Mouse (Mus musculus) embryonic facial prominence, embryonic 12.5 days (tissue): ENCODE data around the gene Olfr282. TPM values are rescaled to one million over a fixed set of nuclear protein-coding genes. Genes with fewer than 3 reads are reported as not detected.
A peak's percentile ranks its signal among the peaks of the same experiment; 100 is the strongest.
"Not testable (repeated sequence)": the region's sequence is repeated elsewhere in the genome, so short reads cannot be mapped to it uniquely, and the experiment has no call there.

Experiments used
- ATAC-seq: fragments of 200-750 bp; cut with Nextera tagmentation; 2 replicates; pipeline ENCODE4 v1.8.0; 2017; ENCODE audit not compliant: insufficient number of reproducible peaks, insufficient read depth, low FRiP score, low TSS enrichment
- H3K27ac ChIP-seq: fragments of 300-500 bp; sonication (generic); 2 replicates; pipeline ENCODE4 v1.5.1; 2016; ENCODE audit warnings: mild to moderate bottlenecking
- H3K27me3 ChIP-seq: fragments of 300-500 bp; sonication (generic); 2 replicates; pipeline ENCODE4 v1.6.1; 2016; ENCODE audit warnings: mild to moderate bottlenecking, moderate library complexity
- H3K36me3 ChIP-seq: fragments of 300-500 bp; sonication (generic); 2 replicates; pipeline ENCODE4 v1.6.1; 2016; ENCODE audit warnings: mild to moderate bottlenecking
- H3K4me1 ChIP-seq: fragments of 300-500 bp; sonication (generic); 2 replicates; pipeline ENCODE4 v1.6.1; 2016
- H3K4me2 ChIP-seq: fragments of 300-500 bp; sonication (generic); replicated peaks from 2 replicates; pipeline ENCODE4 v1.6.1; 2016; ENCODE audit warnings: mild to moderate bottlenecking, moderate library complexity
- H3K4me3 ChIP-seq: fragments of 300-500 bp; sonication (generic); 2 replicates; pipeline ENCODE4 v1.5.1; 2016; ENCODE audit warnings: mild to moderate bottlenecking
- H3K9ac ChIP-seq: fragments of 300-500 bp; sonication (generic); 2 replicates; pipeline ENCODE4 v1.6.1; 2016; ENCODE audit warnings: mild to moderate bottlenecking, moderate library complexity
- H3K9me3 ChIP-seq: fragments of 300-500 bp; sonication (generic); 2 replicates; pipeline ENCODE4 v1.6.1; 2016; ENCODE audit warnings: mild to moderate bottlenecking, moderate library complexity
- WGBS: fragments of 180-500 bp; shearing (Covaris S2); methylation state at CpG from one replicate; pipeline ENCODE4 v1.1.7; 2016; 5-methylcytosine and 5-hydroxymethylcytosine counted together
- polyA plus RNA-seq: library from polyadenylated mRNA; unstranded; fragments of >200 nt; fragmentation: Nextera tagmentation; extraction: Ambion mirVana; gene quantifications from 2 replicates; pipeline ENCODE4 v1.2.1, GENCODE M21; 2016

Olfr282 gene
- not detected in 2 replicates for polyA plus RNA-seq

DNA sequence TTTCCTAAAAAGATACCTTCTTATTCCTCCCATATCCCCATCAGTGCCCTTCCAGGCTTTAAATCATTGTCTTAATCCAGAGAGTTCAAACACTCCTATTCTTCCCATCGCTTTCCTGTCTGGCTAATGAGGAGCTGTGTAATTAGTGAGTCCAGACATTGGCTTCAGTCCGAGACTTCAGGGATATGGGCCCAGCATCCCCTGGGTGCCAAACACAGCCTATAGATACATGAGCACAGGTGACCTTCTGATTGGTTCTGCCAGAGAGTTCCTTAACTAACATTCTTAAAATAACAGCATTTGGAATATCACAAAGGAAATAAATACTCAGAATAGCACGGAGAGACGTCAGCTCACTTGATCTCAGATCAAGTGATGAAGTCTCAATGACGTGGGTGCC, at the start of gene Olfr282:
TSS of gene Olfr282 (plus strand) at position 301 of the 400 bp plus-strand sequence.
- H3K4me2 ChIP-seq, H3K27me3 ChIP-seq, H3K4me3 ChIP-seq, H3K27ac ChIP-seq, H3K4me1 ChIP-seq, H3K9ac ChIP-seq, ATAC-seq, H3K36me3 ChIP-seq, H3K9me3 ChIP-seq: not testable (repeated sequence)
- 69% methylated on average over 5 of the region's 5 CpGs for WGBS

DNA sequence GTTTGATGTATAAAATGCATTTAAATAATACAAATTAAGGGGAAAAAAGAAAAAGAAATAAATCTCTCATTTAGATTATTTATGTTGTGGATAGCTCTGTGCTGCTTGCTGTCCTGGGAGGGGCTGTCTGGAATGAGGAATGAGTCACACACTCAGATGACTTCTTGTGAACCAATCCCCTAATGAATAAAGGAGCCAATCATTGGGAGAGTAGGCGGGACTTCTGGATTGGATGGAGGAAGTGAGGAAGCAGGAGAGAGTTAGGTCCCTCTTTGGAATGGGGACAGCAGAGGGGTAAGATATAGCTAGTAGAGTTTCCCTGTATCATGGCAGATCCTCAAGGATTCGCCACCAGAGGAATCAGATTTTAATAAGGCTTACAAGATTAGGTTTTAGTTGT, 43.4 kb upstream of the Olfr282 start:
- 74% methylated on average over 2 of the region's 2 CpGs for WGBS
- Histone ChIP-seq H3K27me3 (no peaks in the 10 kb centered on the region; the same call in 1 of the 2 replicates), H3K9ac (no peak overlapping the region), H3K36me3 (no peaks in the 10 kb centered on the region), H3K27ac (no peak overlapping the region), H3K9me3 (no peaks in the 10 kb centered on the region), H3K4me1 (no peaks in the 10 kb centered on the region), H3K4me2 (no peak overlapping the region), H3K4me3 (no peak overlapping the region)
- ATAC-seq = no peak

DNA sequence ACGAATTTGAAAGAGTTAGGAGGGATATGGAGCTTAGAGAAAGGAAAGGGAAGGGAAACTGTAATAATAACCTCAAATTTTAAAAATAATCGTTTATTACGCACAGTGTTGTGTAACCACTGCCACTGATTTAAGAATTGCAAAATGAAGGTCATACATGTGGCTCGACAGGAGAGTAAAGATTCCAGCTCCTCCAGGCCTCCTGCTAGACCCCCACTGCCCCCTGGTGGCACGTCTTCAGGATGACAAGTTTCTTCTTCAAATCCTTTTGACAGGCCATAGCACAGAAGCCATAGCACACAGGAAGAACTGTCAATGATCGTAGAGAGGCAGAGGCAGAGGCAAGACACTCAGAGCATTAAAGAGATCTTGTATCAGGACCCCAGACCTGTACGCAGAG, 41.2 kb upstream of the Olfr282 start:
- Histone ChIP-seq H3K4me2 (no peak overlapping the region), H3K4me3 (no peak overlapping the region), H3K9me3 (no peaks in the 10 kb centered on the region), H3K4me1 (no peaks in the 10 kb centered on the region), H3K9ac (no peak overlapping the region), H3K27ac (no peak overlapping the region), H3K36me3 (no peaks in the 10 kb centered on the region), H3K27me3 (no peaks in the 10 kb centered on the region; the same call in 1 of the 2 replicates)
- no peak for ATAC-seq
- 37% methylated on average over 7 of the region's 7 CpGs for WGBS

DNA sequence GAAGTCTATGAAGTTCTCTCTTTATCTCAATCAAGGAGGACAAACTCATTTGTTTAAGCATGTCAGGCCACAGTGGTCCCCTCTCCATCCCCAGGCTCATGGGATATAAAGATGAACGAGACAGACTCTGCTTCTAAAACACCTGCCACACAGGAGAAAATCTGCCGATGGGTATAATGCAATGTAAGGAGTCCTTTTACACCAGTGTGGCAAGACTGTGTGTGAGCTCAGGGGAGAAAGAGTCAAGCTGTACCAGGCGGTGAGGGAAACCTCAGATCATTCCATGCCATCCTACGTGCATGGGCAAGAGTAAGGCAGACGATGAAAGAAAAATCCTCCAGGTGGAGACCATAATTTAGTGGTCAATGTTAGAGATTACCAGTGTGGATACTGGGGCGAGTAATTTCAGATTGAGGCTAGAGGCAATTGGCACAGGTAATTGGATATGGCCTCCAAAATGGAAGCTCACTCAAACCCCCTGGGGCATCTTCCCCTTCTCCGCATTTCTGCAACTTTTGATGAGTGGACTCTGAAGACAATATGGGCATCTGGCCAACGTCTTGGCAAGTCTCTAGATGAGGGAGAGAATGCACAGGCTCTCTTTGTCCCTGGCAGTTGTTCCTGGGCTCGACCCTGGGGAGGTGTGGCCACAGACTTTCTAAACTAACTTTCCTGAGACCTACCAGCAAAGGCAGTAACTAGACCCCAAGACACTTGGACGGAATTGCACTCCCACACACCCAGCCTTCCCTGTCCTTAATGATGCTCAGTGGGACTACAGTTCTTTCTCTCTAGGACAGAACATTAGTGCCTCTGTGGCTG, 39.7 kb upstream of the Olfr282 start:
- Histone ChIP-seq H3K36me3 (no peaks in the 10 kb centered on the region), H3K9ac (no peak overlapping the region), H3K4me2 (no peak overlapping the region), H3K4me1 (no peaks in the 10 kb centered on the region), H3K27me3 (no peaks in the 10 kb centered on the region; the same call in 1 of the 2 replicates), H3K27ac (no peak overlapping the region), H3K4me3 (no peak overlapping the region), H3K9me3 (no peaks in the 10 kb centered on the region)
- no peak for ATAC-seq
- WGBS = 64% methylated on average over 10 of the region's 10 CpGs

DNA sequence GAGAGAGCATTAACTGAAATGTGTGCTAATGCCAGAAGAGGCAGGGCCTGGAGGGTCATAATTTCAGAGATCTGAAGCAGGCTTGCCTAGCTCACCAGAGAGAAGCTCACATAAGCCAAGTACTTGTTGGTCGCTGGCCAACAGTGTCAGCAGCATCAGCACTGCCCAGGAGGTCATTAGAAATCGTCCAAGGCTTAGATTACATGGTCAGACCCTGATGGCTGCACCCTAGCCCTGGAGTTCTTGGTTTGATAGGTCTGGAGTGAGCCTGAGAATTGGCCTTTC, 39.2 kb upstream of the Olfr282 start:
- no peak for ATAC-seq
- no peaks in the 10 kb centered on the region; the same call in 1 of the 2 replicates for H3K27me3 ChIP-seq
- no peaks in the 10 kb centered on the region for H3K9me3 ChIP-seq
- no peak overlapping the region for H3K9ac ChIP-seq
- H3K4me3 ChIP-seq = no peak overlapping the region
- H3K4me1 ChIP-seq = no peaks in the 10 kb centered on the region
- no peak overlapping the region for H3K4me2 ChIP-seq
- WGBS = 52% methylated on average over 2 of the region's 2 CpGs
- H3K27ac ChIP-seq = no peak overlapping the region
- no peaks in the 10 kb centered on the region for H3K36me3 ChIP-seq

DNA sequence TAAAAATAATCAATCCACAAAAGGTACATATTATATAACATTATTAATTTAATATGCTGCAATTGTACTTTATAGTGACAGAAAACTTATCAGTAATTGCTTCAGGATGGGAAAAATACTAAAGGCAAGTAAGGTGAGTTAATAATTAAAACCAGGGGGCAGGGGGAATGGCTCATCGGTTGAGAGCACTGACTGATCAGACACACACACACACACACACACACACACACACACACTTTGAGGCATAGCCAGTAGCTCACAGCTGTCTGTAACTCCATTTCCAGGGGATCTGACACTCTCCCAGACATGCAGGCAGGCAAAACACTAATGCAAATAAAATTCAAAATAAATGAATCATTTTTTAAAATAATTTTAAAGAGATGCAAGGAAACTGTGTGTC, 33.9 kb upstream of the Olfr282 start:
- no peak for ATAC-seq
- Histone ChIP-seq H3K4me2 (no peak overlapping the region), H3K9me3 (no peaks in the 10 kb centered on the region), H3K4me3 (no peak overlapping the region), H3K27me3 (no peaks in the 10 kb centered on the region), H3K27ac (no peak overlapping the region), H3K36me3 (no peaks in the 10 kb centered on the region), H3K9ac (no peak overlapping the region), H3K4me1 (no peaks in the 10 kb centered on the region)
- WGBS = 41% methylated on average over 1 of the region's 1 CpGs

DNA sequence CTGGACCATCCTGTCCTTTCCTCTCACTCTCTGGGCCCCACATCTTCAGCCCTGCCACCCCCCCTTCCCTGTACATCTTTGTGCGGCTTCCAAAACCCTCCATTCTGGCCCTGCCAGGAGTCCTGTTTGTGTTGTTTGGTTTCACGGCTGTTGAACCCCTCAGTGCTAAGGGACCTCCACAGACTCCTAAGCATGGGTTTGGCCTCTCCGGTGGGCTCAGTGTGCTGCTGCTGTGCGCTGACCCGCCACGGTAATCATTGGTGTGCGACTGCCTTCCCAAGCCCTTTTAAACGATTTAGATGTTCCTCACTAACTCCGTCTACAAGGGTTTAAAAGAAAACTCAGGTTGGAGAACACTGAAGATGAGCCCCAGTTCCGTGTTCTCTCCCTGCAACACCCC, 28.7 kb upstream of the Olfr282 start:
- no peak for ATAC-seq
- no peak overlapping the region for H3K4me3 ChIP-seq
- no peaks in the 10 kb centered on the region for H3K9me3 ChIP-seq
- H3K36me3 ChIP-seq = no peaks in the 10 kb centered on the region
- no peak overlapping the region for H3K4me2 ChIP-seq
- no peak overlapping the region for H3K27ac ChIP-seq
- WGBS = 86% methylated on average over 10 of the region's 10 CpGs
- no peaks in the 10 kb centered on the region for H3K4me1 ChIP-seq
- no peaks in the 10 kb centered on the region for H3K27me3 ChIP-seq
- H3K9ac ChIP-seq = no peak overlapping the region

DNA sequence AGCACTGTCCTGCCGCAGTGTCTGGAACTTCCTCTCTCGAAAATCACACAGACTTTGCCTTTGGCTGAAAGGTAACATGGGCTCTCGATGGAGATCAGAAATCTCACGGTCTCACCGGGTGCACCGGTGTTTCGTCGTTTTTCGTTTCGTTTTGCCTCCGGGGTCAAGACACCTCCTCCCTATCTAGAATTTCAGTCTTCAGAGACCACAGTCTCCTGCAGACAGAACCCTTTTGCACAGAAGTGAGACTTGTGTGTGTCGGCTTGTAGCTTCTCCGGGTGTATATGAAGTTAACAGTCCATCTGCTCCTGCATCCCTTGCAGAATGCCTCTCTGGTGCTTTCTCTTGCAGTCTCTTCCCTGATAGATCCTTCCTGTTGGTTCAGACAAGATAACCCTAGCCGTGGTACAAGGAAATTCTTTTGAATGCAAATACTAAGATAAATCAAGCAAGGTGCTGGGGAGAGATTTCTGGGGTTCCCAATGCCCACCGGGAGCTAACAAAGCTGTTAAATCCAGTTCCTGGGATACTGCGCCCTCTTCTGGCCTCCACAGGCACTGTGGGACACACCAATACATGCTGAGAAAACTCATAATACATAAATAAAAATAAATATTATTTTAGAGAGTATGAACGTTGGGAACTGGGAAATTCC, 22.5 kb upstream of the Olfr282 start:
- H3K9ac ChIP-seq = no peak overlapping the region
- no peaks in the 10 kb centered on the region for H3K27me3 ChIP-seq
- WGBS = 70% methylated on average over 17 of the region's 17 CpGs
- H3K4me3 ChIP-seq = no peak overlapping the region
- no peak overlapping the region for H3K4me2 ChIP-seq
- H3K9me3 ChIP-seq = no peaks in the 10 kb centered on the region
- no peaks in the 10 kb centered on the region for H3K4me1 ChIP-seq
- ATAC-seq = no peak
- no peaks in the 10 kb centered on the region for H3K36me3 ChIP-seq
- no peak overlapping the region for H3K27ac ChIP-seq

DNA sequence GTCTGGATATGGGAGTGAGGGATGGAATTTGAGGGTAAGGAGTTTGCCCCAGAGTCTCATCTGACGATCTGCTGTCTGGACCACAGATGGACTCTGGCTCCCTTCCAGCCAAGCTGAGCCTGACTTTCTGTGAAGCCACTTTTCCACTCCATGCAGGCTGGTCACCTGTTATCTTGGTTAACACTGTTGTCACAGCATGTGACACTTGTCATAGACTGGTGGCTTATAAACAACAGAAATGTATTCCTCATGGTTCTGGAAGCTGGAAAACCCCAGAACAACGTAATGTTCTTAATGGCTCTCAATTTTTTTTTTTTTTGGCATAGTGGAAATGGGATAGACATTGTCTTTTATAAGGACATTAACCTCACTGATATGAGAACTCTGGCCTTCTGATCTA, 21.4 kb upstream of the Olfr282 start:
- ATAC-seq = no peak
- Histone ChIP-seq H3K36me3 (no peaks in the 10 kb centered on the region), H3K4me3 (no peak overlapping the region), H3K27ac (no peak overlapping the region), H3K4me2 (no peak overlapping the region), H3K9ac (no peak overlapping the region), H3K9me3 (no peaks in the 10 kb centered on the region), H3K27me3 (no peaks in the 10 kb centered on the region), H3K4me1 (no peaks in the 10 kb centered on the region)
- WGBS = 83% methylated on average over 2 of the region's 2 CpGs

DNA sequence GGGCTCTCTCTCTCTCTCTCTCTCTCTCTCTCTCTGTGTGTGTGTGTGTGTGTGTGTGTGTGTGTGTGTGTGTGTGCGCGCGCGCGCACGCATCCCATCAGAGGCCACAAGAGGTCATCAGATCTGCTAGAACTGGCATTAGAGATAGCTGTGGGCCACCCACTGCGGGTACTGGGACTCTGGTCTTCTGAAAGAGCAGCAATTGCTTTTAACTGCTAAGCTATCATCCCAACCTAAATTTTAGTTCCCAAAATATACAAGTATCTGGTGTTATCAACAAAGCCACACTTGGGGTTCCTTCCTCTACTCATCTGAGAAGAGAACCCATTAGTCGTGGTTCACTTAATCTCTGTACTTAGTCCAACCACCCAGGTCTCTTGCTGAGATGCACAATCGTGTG, 20.8 kb upstream of the Olfr282 start:
- Histone ChIP-seq H3K36me3 (no peaks in the 10 kb centered on the region), H3K4me1 (no peaks in the 10 kb centered on the region), H3K27ac (no peak overlapping the region), H3K27me3 (no peaks in the 10 kb centered on the region), H3K9ac (no peak overlapping the region), H3K9me3 (no peaks in the 10 kb centered on the region), H3K4me2 (no peak overlapping the region), H3K4me3 (no peak overlapping the region)
- no peak for ATAC-seq
- WGBS = 95% methylated on average over 9 of the region's 9 CpGs

DNA sequence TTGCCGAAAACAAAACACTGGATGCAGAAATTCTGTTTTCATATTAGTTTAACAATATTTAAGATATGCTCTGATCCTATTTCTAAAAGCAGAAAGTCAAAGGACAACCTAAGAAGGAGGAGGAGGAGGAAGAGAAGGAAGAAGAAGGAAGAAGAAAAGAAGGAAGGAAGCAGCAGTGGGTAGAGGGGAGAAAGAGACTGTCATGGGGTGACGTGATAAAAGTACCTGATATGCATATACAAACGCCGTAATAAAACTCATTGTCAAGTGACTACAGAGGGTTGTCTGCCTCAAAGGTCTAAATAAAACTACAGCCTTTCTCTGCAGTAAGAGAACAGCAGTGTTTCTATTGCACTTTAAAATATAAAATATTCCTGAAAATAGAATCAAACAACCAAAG, 15.0 kb upstream of the Olfr282 start:
- no peak overlapping the region for H3K4me3 ChIP-seq
- H3K27me3 ChIP-seq = no peaks in the 10 kb centered on the region
- no peak for ATAC-seq
- no peaks in the 10 kb centered on the region for H3K4me1 ChIP-seq
- WGBS = 83% methylated on average over 4 of the region's 4 CpGs
- H3K4me2 ChIP-seq = no peak overlapping the region
- no peak overlapping the region for H3K27ac ChIP-seq
- H3K9ac ChIP-seq = no peak overlapping the region
- H3K36me3 ChIP-seq = no peaks in the 10 kb centered on the region
- H3K9me3 ChIP-seq = no peaks in the 10 kb centered on the region

DNA sequence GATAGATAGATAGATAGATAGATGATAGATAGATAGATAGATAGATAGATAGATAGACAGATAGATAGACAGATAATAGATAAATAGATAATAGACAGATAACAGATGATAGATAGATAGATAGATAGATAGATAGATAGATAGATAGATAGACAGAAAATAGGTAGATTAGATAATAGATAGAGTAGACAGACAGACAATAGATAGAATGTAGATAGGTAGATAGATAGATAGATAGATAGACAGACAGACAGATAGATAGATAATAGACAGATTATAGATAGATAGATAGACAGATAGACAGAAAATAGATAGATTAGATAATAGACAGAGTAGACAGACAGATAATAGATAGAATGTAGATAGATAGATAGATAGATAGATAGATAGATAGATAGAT, 14.2 kb upstream of the Olfr282 start:
- peak overlapping the region; percentile 44; the same call in 1 of the 2 replicates for H3K9ac ChIP-seq
- H3K4me3 ChIP-seq, H3K27ac ChIP-seq, H3K4me2 ChIP-seq, H3K27me3 ChIP-seq, H3K9me3 ChIP-seq, ATAC-seq, H3K4me1 ChIP-seq, H3K36me3 ChIP-seq: not testable (repeated sequence)
